Mouse (Mus musculus) layer of hippocampus, adult 9-10 months (tissue): ENCODE data around the gene Aif1l.

ENCODE experiments used
- DNase-seq: peaks from one replicate; pipeline ENCODE4 v3.0.0; 2022; ENCODE audit warnings: low spot score

Aif1l gene

DNA sequence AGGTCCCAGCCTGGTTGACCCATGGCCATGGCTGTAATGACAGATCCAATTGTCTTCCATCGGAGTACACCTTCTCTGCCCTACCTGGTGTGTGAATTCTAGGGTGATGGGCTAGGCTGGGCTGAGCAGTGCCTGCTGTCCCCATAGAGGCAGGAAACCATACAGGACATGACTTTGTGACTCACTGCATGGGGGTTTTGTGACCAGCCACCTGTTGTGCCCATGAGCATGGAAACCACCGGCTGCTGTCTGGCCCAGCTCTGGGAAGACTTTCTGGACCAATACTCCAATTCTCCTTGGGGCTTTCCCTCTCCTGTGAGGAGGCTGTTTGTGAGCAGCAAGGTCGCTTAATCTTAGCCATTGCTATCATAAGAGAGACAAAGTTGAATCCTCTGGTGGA, 2.8 kb downstream of the Aif1l start:
- no peak for DNase-seq

GRCm38 (mm10) chr2:31953687-31954086, 3.7 kb downstream of the Aif1l start:
- DNase-seq = no peak

GRCm38 (mm10) chr2:31954779-31955181, 4.8 kb downstream of the Aif1l start:
- DNase-seq = no peak

GRCm38 (mm10) chr2:31955686-31956085, 5.7 kb downstream of the Aif1l start:
- no peak for DNase-seq

GRCm38 (mm10) chr2:31957211-31957610, 7.3 kb downstream of the Aif1l start:
- DNase-seq = no peak

- no peak for DNase-seq
These were observed 11.0 kb downstream of the Aif1l start for GRCm38 (mm10) chr2:31960986-31961385.

DNA sequence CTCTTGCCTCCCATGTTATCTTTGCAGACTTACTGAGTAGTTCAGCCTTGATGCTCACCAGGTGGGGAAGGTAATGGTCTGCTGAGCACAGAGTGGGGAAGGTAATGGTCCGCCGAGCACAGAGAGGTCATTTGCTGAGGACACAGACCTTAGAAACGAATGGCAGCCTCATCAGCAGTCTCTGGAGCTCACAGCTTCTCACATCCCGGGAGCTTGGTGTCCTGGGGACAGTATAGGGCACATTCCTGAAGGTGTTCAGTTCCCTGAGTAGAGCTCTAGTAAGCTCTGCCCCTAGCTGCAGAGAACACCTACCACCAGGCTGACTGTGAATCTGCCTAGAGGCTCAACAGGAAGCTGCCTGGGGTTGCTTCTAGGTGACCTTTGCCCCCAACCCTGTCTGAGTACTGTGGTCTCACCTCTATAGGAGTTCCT, 11.9 kb downstream of the Aif1l start:
- no peak for DNase-seq

DNA sequence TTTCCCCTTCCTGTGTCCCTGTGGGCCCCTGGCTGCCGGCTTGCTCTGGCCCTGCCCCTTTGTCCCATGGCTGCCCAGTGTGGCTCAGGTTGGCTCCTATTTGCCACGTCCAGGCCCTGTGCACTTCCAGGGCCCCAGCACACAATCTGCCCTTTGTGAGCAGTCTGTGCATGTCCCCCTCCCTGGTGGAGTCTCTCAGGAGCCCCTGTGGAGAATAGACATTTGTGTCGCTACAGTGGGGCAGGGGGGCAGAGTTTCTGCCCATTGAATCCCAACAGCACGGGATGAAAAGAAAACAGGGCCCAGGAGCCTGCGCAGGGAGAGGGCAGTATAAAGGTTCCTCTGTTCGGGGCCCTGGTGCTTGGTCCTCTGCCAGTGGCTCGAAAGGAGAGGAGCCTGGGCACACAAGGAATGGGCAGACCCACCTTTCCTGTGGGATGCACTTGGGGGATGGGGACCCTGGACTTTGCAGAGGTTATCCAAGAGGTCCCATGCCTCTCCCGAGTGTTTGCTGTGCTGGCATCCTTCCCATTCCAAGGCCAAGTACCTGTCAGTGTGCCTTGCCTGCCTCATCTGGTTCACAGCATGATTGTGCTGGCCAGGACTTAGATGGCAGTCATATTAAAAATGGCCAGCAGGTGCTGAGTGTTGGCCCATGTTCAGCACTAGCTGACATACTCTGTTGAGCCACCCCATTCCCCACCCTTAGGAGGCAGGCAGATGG, 12.7 kb downstream of the Aif1l start:
- peak; percentile 32 for DNase-seq

DNA sequence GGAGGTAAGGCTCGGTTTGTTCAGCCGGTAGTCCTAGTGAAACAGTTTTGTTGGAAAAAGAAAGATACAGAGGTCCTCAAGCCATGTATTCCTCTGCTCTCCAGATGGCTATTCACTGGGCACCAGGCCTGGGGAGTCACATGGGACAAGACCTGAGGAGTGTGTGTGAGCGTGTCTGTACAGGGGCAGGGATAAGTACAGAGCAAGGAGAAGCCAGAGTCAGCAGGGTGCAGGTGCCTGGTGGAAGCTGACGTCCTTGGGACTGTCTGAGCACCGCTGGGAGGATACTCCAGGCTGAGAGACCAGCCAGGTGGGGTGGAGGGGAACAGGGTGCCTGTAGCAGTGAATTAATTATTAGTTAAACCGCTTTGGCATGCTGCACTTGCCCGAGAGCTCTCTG, 13.6 kb downstream of the Aif1l start:
- no peak for DNase-seq

- no peak for DNase-seq
These were observed 14.3 kb downstream of the Aif1l start for GRCm38 (mm10) chr2:31964191-31964590.

GRCm38 (mm10) chr2:31965110-31965509, 15.2 kb downstream of the Aif1l start:
- DNase-seq = no peak

DNA sequence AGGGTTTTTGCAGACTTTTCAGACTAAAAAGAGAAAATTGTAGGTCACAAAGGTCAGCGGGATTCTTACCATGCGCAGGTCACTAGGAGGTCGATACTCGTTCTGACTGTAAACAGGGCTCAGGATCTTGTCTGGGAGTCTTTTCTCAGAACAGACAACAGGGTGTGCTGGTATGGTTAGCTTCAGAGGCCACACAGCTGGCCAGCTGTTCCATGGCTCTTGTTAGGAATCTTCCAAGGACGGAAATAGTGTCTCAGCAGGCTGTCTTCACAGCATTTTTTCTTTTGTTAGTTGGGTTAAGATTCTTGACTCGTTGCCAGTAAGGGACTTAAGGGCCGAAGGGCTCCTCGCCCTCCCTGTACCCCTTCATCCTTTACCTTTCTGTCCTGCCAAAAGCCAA, 16.9 kb downstream of the Aif1l start:
- DNase-seq = no peak

DNA sequence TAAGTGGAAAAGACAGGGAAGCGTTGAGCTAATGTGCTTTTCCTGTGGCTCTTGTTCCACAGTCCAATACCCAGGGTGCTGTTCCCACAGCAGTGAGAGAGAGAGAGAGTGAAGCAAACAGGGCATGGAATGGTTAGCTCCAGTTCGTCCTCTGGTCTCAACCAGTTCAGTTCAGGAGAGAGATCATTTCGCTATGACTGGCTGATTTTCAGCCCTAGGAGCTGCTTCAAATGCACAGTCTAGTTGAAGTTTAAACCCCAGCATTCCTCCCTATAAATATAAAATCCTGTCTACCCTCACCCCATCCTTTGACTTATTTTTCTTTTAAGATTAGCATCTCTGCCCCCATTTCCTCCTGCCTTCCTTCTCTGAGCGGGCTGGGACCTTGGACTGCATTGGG, 22.6 kb downstream of the Aif1l start:
- DNase-seq = no peak

DNA sequence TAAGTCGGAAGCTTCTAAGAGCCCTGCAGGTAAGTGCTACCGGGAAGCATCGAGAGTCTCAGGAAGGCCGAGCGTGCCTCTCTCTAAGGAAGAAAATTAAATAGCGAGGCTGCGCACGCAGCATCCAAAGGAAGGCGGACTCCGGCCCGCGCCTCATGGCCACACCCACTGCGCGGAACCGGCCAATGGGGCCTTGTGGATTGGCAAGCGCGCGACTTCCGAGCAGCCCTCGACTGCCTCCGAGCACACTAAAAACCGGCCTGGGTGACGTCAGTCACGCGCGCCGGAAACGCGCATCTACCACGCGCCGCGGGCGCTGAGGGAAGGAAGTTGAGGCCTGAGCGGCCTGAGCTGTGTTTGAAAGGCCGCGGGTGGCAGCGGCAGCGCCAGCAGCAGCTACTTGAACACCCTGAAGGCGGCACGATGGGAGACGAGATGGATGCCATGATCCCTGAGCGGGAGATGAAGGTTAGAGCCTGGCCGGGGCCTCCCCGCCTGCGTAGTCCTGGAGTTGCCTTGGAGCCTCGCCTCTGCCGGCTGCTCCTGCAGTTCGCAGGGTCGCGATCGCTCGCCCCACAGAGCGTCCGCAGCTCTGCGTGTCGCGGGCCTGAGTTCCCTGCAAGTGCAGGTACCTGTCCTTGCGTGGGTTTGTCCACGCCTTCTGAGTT, 24.3 kb downstream of the Aif1l start, which contains the start of gene Nup214:
Gene Nup214, plus strand, starts transcription at position 296 of the 668 bp plus-strand sequence.
- peak; percentile 96 for DNase-seq

- DNase-seq = no peak
These were observed 25.0 kb downstream of the Aif1l start for GRCm38 (mm10) chr2:31974809-31975371.

- DNase-seq = no peak
These were observed 37.8 kb downstream of the Aif1l start for GRCm38 (mm10) chr2:31987774-31988173.

- DNase-seq = no peak
These were observed 41.0 kb downstream of the Aif1l start for GRCm38 (mm10) chr2:31990961-31991360.

DNA sequence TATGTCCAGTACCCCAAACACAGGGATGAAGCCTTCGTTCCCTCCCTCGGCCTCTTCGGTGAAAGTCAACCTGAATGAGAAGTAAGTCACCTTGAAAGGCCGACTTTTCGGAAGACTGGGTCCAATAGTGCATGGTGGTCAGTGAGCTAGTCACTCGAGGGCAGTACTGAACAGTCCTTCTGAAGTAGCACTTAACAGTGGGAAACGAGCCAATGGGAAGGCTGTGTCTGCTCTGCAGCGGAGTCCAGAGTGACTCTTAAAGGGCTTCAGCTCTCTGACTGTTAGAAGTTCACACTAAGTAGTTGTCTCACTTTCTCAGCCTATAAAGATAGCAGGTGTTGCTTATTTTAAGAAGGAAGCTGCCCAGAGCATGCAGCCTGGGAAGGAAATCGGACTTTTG, 45.0 kb downstream of the Aif1l start:
- no peak for DNase-seq

- DNase-seq = peak; percentile 25
These were observed 46.1 kb downstream of the Aif1l start for GRCm38 (mm10) chr2:31996060-31996459.

DNA sequence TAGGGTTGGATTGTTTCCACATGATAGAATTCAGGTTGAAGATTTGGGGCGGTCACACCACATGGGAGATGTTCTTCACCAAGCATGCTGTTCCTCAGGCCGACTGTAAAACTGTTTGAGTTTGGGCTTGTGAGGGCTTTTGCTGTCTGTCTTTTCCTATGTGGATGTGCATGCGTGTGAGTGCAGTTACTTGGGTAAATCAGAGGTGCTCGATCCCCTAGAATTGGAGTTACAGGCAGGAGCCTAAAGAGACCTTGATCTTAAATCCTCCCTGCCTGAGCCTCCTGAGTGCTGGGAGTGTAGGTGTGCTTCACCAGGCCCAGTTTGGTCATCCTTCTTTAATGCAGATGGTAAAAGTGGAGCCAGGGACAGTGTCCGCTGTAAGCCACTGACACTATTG, 47.6 kb downstream of the Aif1l start:
- no peak for DNase-seq

GRCm38 (mm10) chr2:31998443-31998842, 48.5 kb downstream of the Aif1l start:
- no peak for DNase-seq

DNA sequence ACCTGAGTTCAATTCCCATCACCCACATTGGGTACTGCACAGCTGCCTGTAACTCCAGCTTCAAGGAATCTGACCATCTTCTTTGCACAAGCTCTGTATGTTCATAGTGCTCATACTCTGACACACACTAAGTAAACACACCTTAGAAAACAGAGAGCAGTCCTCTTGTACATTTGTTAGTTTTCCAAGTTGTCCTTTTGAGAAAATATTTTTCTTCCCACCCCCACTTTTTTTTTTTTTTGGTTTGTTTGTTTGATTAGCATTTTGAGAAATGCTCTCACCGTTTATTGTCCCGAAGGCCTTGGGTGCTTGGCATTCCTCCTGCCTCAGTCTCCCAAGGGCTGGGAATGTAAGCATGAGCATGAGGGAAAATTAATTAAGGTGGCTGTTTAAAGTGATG, 58.4 kb downstream of the Aif1l start:
- no peak for DNase-seq

DNA sequence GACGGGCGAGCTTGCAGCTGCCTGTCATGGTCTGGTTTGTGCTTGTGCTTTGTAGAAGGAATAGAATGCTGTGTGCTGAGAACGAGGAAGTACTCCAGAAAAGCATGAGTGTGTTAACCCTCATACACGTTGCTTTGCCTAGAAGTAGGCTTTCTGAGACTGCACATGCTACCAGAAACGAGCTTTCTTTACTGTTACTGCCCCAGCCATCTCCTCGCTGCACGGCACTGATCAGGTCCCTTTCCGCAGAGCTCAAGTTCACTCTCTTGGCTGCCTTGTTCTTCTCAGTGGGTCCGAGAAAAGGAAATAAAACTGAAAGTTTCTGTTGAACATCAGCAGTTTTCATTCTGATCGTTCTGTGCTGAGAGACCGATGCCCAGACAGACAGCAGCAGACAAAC, 58.8 kb downstream of the Aif1l start:
- DNase-seq = no peak
